Comparison of ENCODE assay signal across 8 mouse cellular contexts in the genomic region with DNA sequence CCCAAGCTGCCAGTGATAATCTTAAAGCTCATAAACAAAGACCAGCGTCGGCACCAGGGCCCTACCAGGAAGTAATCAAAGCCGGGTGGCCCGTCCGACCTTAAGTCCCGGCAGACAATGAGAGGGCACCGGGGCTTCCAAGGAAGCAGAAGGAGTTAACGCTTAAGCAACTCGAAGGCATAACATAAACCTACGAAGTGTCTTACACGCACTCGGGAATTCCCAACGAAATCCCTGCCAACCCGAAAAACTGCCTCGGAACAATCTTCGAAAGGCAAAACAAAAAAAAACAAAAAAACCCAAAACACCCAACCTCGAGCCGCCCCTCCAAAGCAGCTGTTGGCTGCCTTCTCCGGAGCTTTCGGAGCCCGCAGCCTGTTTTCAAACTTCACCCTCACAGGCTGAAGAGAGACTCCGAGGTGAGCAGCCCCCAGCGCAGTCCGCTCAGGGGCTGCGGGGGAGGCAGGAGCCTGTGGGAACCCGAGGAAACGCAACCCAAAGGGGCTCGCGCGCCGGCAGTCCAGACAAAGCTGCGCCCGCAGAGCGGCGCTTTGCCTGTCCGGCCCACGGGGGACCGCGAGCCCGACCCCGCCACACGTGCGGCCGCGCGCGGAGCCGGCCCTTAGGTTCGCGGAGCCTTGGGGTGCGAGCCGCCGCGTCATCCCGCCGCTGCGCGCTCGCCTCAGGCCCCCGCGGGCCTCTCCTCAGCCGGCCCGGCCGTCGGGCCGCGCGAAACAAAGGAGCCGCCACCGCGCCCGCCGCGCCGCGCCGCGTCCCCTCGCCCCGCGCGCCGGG. TPM values are rescaled to one million over a fixed set of nuclear protein-coding genes. Genes with fewer than 3 reads are reported as not detected.
DNase-seq lines count a peak whose midpoint lies in the region; ATAC-seq lines count a peak whose summit lies in the region.

No protein-coding gene starts in this region.

- peak overlapping the region; percentile 93 for H3K4me3 ChIP-seq in forebrain, embryonic 15.5 days
- H3K4me3 ChIP-seq in hindbrain, embryonic 14.5 days (replicated peaks; ENCODE audit: low read length): peak overlapping the region; percentile 93
- H3K4me3 ChIP-seq in liver, embryonic 11.5 days (ENCODE audit: low read depth, low read length): peak overlapping the region; percentile 79
- H3K4me3 ChIP-seq in neural tube, embryonic 12.5 days: peak overlapping the region; percentile 96

- H3K4me2 ChIP-seq in forebrain, embryonic 15.5 days (replicated peaks): peak overlapping the region; percentile 73
- peak overlapping the region; percentile 65 for H3K4me2 ChIP-seq in hindbrain, embryonic 14.5 days (replicated peaks)
- H3K4me2 ChIP-seq in liver, embryonic 11.5 days: peak overlapping the region; percentile 92
- H3K4me2 ChIP-seq in neural tube, embryonic 12.5 days (replicated peaks): peak overlapping the region; percentile 85

- no peaks in the 10 kb centered on the region for H3K9me3 ChIP-seq in forebrain, embryonic 15.5 days
- no peaks in the 10 kb centered on the region for H3K9me3 ChIP-seq in hindbrain, embryonic 14.5 days (ENCODE audit: control insufficient read depth, low read length)
- no peaks in the 10 kb centered on the region for H3K9me3 ChIP-seq in liver, embryonic 11.5 days (ENCODE audit: control insufficient read depth, low read length)
- H3K9me3 ChIP-seq in neural tube, embryonic 12.5 days: no peaks in the 10 kb centered on the region

- H3K4me1 ChIP-seq in forebrain, embryonic 15.5 days: peaks cover 53% of the 10 kb centered on the region
- peaks cover 35% of the 10 kb centered on the region for H3K4me1 ChIP-seq in hindbrain, embryonic 14.5 days (replicated peaks; ENCODE audit: control insufficient read depth, insufficient read depth, low read length)
- H3K4me1 ChIP-seq in liver, embryonic 11.5 days (replicated peaks; ENCODE audit: control insufficient read depth, insufficient read depth, low read length): peaks cover 33% of the 10 kb centered on the region
- H3K4me1 ChIP-seq in neural tube, embryonic 12.5 days: peaks cover 30% of the 10 kb centered on the region

- H3K9ac ChIP-seq in forebrain, embryonic 15.5 days (replicated peaks): peak overlapping the region; percentile 97
- H3K9ac ChIP-seq in hindbrain, embryonic 14.5 days: peak overlapping the region; percentile 95
- H3K9ac ChIP-seq in liver, embryonic 11.5 days (ENCODE audit: low read depth, low read length): peak overlapping the region; percentile 98
- H3K9ac ChIP-seq in neural tube, embryonic 12.5 days: peak overlapping the region; percentile 99

- no peaks in the 10 kb centered on the region for H3K36me3 ChIP-seq in forebrain, embryonic 15.5 days
- no peaks in the 10 kb centered on the region for H3K36me3 ChIP-seq in hindbrain, embryonic 14.5 days (replicated peaks; ENCODE audit: control insufficient read depth, insufficient read depth)
- H3K36me3 ChIP-seq in liver, embryonic 11.5 days (ENCODE audit: control insufficient read depth, insufficient read depth, low read length): no peaks in the 10 kb centered on the region
- no peaks in the 10 kb centered on the region for H3K36me3 ChIP-seq in neural tube, embryonic 12.5 days

- peak overlapping the region; percentile 95 for H3K27ac ChIP-seq in forebrain, embryonic 15.5 days (replicated peaks)
- peak overlapping the region; percentile 87 for H3K27ac ChIP-seq in hindbrain, embryonic 14.5 days
- peak overlapping the region; percentile 89 for H3K27ac ChIP-seq in liver, embryonic 11.5 days (ENCODE audit: low read depth, low read length)
- peak overlapping the region; percentile 93 for H3K27ac ChIP-seq in neural tube, embryonic 12.5 days

- peak; percentile 36 to 58 for DNase-seq in layer of hippocampus, postnatal 10 days (ENCODE audit: low spot score in 2 of 2)
- no peak for DNase-seq in layer of hippocampus, adult 8-10 months (ENCODE audit: low spot score in 2 of 2)
- peak; percentile 58 for DNase-seq in brain, adult 2 months (ENCODE audit: low read depth, low spot score)
- peak; percentile 53 for DNase-seq in hindbrain, embryonic 14.5 days (ENCODE audit: low spot score)
- peak; percentile 60 for DNase-seq in liver, embryonic 11.5 days (ENCODE audit: low spot score)
- peak; percentile 50 to 55 for DNase-seq in thymus, postnatal 10 days (ENCODE audit: low spot score in 2 of 2)

- WGBS in forebrain, embryonic 15.5 days: under 1% methylated on average over 61 of the region's 83 CpGs
- WGBS in hindbrain, embryonic 14.5 days: under 1% methylated on average over 50 of the region's 83 CpGs
- under 1% methylated on average over 82 of the region's 83 CpGs for WGBS in liver, embryonic 11.5 days
- under 1% methylated on average over 82 of the region's 83 CpGs for WGBS in neural tube, embryonic 12.5 days

- ATAC-seq in forebrain, embryonic 15.5 days (replicated peaks): peak; percentile 68
- peak; percentile 58 for ATAC-seq in hindbrain, embryonic 14.5 days (ENCODE audit: low FRiP score)
- peak; percentile 63 for ATAC-seq in liver, embryonic 11.5 days (replicated peaks; ENCODE audit: low FRiP score)
- ATAC-seq in neural tube, embryonic 12.5 days (ENCODE audit: low FRiP score, low read depth): peak; percentile 63

- H3K27me3 ChIP-seq in forebrain, embryonic 15.5 days: no peaks in the 10 kb centered on the region
- H3K27me3 ChIP-seq in hindbrain, embryonic 14.5 days (ENCODE audit: control insufficient read depth, insufficient read depth, low read length): no peaks in the 10 kb centered on the region
- H3K27me3 ChIP-seq in liver, embryonic 11.5 days (replicated peaks; ENCODE audit: control insufficient read depth, insufficient read depth, low read length): no peaks in the 10 kb centered on the region
- no peaks in the 10 kb centered on the region for H3K27me3 ChIP-seq in neural tube, embryonic 12.5 days (replicated peaks)

RNA-seq across cellular contexts. Expression of gene Usp3, which starts 0.9 kb away (rescaled TPM):
- 10 to 100 TPM; 46.9 to 47.4 TPM for total RNA-seq in layer of hippocampus, postnatal 10 days (2021)
- 10 to 100 TPM; 39.9 to 47.9 (median 43.7) TPM for total RNA-seq in layer of hippocampus, adult 8-10 months (2022)
- polyA plus RNA-seq in forebrain, embryonic 15.5 days (2015; fragmentation: Nextera tagmentation; extraction: Ambion mirVana): 107 and 110 TPM in 2 replicates
- polyA plus RNA-seq in hindbrain, embryonic 14.5 days (2014; fragmentation: Nextera tagmentation; extraction: Ambion mirVana): 64.8 and 72.7 TPM in 2 replicates
- polyA plus RNA-seq in liver, embryonic 11.5 days (2014; fragmentation: Nextera tagmentation; extraction: Ambion mirVana): 32.8 and 33.1 TPM in 2 replicates
- 93.9 and 99.8 TPM in 2 replicates for polyA plus RNA-seq in neural tube, embryonic 12.5 days (2016; fragmentation: Nextera tagmentation; extraction: Ambion mirVana)

Comparison
In these comparisons a context has a peak if more than half of its experiments do, and no peak if none do; other contexts are left out.
1. DNase-seq: peak in layer of hippocampus, postnatal 10 days (2 of 2), brain, adult 2 months (single experiment), hindbrain, embryonic 14.5 days (single experiment), liver, embryonic 11.5 days (single experiment) and thymus, postnatal 10 days (2 of 2); none in layer of hippocampus, adult 8-10 months (0 of 2).
2. Peak in every context shown above with its lines, with median percentiles within 50 percentile points of each other: ATAC-seq, H3K27ac ChIP-seq, H3K4me2 ChIP-seq, H3K4me3 ChIP-seq and H3K9ac ChIP-seq.